Mouse (Mus musculus): ENCODE data around the gene Gm20823.
"Not testable (repeated sequence)": the region's sequence is repeated elsewhere in the genome, so short reads cannot be mapped to it uniquely, and the experiment has no call there.

Gm20823 gene

DNA sequence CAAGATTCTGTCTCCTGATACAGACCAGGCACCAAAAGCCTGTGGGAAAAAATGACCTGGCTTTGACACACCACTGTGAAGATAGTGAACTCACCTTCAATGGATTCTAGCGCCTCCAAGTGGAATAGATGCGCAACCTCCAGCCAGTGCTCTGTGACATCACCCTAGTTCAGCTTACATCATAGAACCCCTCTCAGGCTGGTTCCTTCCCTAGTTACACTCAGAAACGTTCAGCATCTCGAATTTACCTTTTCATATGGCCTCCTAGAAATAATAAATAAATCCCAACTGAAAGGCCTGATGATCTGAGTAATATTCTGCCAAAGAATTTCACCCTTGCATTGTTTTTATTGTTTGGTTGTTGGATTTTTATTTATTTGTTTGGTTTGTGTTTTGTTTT is at the start of gene Gm20823:
Gene Gm20823, minus strand, starts transcription at position 101 of the 400 bp plus-strand sequence.
- not testable (repeated sequence) for DNase-seq (ENCODE audit: low spot score in 2 of 2)

Measured in spleen, postnatal 10 days (tissue).